Mouse (Mus musculus) left cerebral cortex, adult 9 months (tissue): ENCODE results near the gene Ehd1.
"Not testable (repeated sequence)": the region's sequence is repeated elsewhere in the genome, so short reads cannot be mapped to it uniquely, and the experiment has no call there.

Experiments used
- DNase-seq, 2 experiments: peaks; one replicate each; pipeline ENCODE4 v3.0.0; 2022; ENCODE audit warnings: low spot score in 2 of 2

Ehd1 gene

DNA sequence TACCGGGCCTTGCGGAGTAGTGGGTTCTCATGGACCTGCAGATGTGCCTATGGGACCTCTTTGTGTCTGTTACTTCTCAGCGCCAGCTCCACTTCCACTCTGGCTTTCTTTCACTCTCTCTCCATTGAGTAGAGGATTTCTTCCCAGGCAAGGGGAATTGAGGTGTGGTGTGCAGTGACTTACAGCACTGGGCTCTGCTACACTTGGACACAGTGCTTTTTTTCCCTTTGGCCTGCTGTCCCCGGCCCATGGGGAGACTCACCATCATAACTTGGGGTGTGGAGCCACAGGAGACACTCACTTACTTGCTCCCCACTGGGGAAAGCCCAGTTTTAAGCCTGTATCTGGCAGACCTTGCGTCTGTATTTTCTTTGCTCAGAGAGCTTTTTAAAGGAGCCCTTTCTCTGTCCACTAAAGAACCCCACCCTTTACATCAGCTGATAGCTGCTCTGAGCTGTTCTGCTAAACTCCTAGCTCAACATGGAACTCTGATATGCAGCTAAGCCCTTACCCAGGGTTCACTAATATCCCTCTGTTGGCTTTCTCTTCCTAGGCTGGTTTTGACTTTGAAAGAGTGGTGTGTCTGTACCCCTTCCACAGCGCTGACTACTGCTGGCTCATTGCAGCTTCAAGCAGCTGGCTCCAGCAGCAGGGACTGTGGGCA, 3.1 kb downstream of the Ehd1 start:
- no peak for DNase-seq

GRCm38 (mm10) chr19:6280554-6280953, 4.0 kb downstream of the Ehd1 start:
- DNase-seq = no peak

- no peak for DNase-seq
Observed at GRCm38 (mm10) chr19:6281122-6282020, 4.8 kb downstream of the Ehd1 start.

- no peak for DNase-seq
Observed at GRCm38 (mm10) chr19:6283001-6283400, 6.5 kb downstream of the Ehd1 start.

DNA sequence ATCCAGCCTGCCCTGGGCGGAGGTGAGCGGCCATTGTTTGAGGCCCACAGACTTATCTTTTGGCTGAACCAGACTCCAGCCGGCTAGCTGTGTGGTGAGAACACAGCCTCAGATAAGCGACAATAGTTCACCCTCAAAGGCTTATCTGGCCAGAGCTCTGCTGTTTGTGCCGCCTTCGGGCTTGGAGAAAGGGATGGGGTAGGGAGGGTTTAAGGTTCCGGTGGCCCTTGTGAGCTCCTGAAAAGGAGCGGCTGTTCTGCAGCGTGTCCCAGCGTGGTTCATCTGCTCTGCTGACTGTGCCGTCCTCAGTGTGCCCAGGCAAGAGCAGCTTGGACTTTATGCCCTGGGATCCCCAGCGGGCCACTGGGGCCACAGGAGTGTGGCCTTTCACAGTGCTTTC, 8.0 kb downstream of the Ehd1 start:
- DNase-seq = no peak

DNA sequence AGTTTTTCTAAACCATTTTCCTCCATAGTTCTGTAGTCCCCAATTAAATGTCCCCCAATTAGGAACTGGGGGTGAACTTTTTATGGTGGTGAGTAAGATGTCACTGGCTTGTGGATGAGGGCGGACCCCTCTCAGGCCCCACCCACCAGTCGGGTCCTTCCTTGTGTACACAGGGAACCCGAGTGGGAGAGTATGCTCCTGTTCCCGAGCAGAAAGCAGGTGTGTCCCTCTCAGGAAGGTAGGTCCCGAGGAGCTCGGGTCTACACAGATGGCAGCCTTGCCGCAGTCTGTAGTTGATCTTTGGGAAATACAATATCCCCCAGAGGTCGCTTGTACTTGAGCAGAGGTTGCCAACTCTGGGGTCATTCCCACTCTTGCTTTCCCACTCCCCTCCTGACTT, 8.7 kb downstream of the Ehd1 start:
- no peak for DNase-seq

DNA sequence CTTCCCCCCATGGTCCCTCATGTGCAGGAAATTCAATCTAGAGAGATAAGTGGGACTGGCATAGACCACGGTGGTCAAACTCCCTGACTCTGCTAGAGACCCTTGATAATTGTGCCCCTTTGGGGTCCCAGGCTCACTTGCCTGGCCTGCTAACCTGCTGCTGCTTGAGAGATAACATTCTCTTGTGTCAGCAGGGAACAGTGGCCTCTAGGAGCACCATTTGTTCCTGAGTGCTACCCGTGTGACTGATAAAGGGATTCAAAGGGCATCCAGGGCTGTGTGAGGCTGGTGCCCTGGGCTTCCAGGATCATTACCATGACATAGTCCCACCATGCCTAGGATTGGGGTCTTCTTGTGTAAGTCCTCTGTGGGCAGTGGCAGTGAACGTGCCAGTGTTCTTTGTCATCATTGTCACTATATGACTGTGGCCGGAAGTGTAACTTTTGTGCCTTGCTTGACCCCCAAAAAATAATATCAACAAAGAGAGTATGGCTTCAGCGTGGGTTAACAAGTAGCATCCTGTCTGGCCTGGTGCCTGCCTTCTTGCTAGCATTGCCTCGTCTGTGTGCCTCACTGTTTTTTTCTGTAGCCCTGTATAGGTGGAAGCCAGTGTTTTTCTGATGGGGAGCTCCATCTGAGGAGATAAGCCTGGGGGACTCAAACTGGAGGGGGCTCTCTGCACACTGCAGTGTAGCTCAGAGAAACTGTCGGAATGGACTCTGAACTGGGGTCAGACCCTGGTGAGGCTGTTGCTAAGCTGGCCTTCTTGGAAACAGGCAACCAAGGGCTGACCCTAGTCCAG, 9.3 kb downstream of the Ehd1 start:
- DNase-seq = no peak

- DNase-seq = peak in 1 of 2 experiments; percentile 39
Observed at GRCm38 (mm10) chr19:6286434-6287401, 10.2 kb downstream of the Ehd1 start.

- no peak for DNase-seq
Observed at GRCm38 (mm10) chr19:6288236-6288894, 11.8 kb downstream of the Ehd1 start.

GRCm38 (mm10) chr19:6289696-6290238, 13.2 kb downstream of the Ehd1 start:
- no peak for DNase-seq

DNA sequence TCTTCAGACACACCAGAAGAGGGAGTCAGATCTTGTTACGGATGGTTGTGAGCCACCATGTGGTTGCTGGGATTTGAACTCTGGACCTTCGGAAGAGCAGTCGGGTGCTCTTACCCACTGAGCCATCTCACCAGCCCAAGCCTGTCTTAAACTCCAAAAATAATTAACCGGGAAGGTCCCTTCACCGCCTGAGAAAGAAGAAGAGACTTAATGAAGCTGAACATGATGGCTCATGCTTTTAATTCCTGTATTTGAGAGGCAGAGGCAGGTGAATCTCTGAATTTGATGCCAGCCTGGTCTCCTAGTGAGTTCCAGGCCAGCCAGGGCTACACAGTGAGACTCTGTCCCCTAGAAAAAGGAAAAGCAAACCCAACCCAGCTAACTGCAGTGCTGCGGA, 14.2 kb downstream of the Ehd1 start:
- DNase-seq = not testable (repeated sequence)

DNA sequence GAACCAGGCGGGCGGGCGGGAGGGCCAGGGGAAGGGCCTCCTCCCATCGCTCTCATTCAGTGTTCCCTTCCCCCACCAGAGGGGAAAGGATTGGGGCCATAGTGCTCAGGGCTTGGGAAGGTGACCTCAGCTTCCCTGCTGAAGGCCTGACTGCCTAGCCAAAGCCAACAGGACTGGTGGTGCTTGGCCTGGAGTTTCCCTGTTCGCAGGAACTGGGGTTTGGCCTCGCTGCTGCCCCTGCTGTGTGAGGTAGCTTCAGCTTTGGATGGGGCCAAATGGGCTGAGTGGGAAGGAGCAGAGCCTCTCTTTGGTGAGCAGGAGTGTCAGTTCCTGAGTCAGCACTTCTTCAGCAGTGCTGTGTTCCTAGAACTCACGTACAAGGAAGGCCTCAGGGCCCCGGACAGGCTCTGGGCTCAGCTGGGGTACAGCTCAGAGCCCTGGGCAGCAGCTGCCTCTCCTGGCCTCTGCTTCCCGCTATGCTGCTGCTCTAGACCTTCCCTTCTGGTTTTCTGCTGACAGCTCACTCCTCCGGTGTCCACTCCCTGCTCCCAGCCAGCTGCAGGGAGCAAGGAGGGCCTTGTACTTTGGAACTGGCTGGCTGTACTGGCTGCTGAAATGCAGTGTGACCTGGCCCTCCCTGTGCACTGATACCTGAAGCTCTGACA, 14.7 kb downstream of the Ehd1 start:
- no peak for DNase-seq

GRCm38 (mm10) chr19:6292262-6292661, 15.7 kb downstream of the Ehd1 start:
- DNase-seq = no peak

DNA sequence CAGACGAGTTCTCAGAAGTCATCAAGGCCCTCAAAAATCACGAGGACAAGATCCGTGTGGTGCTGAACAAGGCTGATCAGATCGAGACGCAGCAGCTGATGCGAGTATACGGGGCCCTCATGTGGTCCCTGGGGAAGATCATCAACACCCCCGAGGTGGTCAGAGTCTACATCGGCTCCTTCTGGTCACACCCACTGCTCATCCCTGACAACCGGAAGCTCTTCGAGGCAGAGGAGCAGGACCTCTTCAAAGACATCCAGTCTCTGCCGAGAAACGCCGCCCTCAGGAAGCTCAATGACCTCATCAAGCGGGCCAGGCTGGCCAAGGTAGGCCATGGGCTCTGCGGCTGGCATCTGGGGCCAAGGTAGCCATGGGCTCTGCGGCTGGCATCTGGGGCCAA, 17.8 kb downstream of the Ehd1 start:
- DNase-seq = no peak

DNA sequence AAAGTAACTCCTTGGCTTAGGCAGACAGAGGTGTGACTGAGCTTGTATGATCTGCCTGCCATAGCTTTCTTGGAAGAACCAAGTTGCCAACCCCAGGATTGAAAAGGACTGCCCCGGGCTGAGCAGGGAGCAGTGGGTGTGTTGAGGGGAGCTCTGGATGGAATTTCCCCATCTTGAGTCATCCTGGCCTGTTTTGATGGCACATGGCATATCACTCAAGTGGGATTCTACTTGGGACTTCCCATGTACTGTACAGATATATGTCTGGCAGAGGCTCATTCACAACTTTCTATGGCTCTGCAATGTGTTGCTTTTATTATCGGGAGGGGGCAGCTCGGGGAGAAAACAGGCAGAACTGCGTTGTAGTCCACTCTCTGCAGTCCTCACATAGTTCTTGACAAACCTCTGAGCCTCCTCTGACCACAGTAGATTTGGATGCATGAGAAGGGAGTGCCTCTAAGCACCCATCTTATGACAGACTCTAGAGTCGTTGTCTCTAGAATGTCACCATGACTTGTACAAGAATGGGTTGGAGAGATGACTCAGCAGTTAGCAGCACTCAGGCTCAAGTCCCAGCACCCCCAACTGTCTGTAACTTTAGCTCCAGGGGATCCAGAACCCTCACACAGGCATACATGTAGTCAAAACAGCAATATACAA, 20.2 kb downstream of the Ehd1 start:
- no peak for DNase-seq

- no peak for DNase-seq
Observed at GRCm38 (mm10) chr19:6297641-6298040, 21.1 kb downstream of the Ehd1 start.

- DNase-seq = no peak
Observed at GRCm38 (mm10) chr19:6299003-6299402, 22.5 kb downstream of the Ehd1 start.

DNA sequence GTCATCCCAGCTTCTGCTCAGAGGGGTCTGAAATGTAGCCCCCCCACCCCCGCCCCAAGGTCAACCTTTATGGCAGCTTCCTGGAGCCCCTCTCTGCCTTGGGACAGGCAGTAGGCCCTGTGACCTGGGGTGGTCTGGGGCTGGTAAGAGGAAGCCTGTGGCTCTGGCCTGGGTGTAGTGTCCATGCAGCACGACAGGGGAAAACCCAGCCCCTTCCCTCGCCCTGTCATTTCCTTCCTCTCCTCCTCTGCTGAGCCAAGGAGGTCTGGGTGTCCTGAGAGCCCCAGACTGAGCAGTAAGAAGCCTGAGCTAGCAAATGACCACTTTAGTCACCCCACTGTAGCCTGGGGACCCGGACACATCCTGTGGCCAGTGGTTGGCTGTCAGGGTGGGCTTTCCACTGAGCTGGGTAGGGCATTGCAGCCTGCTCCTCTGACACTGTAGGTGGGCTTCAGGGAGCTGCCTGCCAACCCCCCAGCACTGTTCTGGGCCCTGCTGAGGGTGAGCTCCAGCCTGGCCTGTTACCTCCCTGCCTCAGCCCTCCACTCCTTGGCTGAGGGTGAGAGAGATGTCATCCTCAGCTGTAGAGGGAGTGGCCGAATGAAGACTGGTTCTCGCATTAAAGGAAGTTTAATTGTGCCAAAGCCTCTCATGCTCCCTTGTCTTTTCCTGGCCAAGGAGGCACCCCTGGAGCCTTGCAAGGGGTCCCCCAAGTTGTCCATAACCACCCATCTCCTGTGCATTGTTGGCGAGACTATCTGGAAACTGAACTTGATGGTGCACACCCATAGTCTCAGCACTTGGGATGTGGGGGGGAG, 23.1 kb downstream of the Ehd1 start:
- DNase-seq = no peak
